Mouse (Mus musculus) testis, adult 2 months (tissue): Measurements from ENCODE around the gene Man2b1. TPM values are rescaled to one million over a fixed set of nuclear protein-coding genes. Genes with fewer than 3 reads are reported as not detected.
A peak's percentile ranks its signal among the peaks of the same experiment; 100 is the strongest.

Experiments
- H3K27ac ChIP-seq: fragments of 200-500 bp; 2 replicates; pipeline ENCODE4 v1.5.1; 2012; ENCODE audit warnings: low read depth, low read length; ENCODE audit not compliant: control insufficient read depth, insufficient read depth
- H3K27me3 ChIP-seq: fragments of 200-500 bp; 2 replicates; pipeline ENCODE4 v1.6.1; 2012; ENCODE audit warnings: mild to moderate bottlenecking, low read length, moderate library complexity; ENCODE audit not compliant: control insufficient read depth, insufficient read depth
- H3K36me3 ChIP-seq: fragments of 200-500 bp; 2 replicates; pipeline ENCODE4 v1.6.1; 2012; ENCODE audit warnings: mild to moderate bottlenecking, low read length; ENCODE audit not compliant: control insufficient read depth, insufficient read depth
- H3K4me1 ChIP-seq: fragments of 200-500 bp; 2 replicates; pipeline ENCODE4 v1.6.1; 2012; ENCODE audit warnings: low read length; ENCODE audit not compliant: control insufficient read depth, insufficient read depth
- H3K4me3 ChIP-seq: fragments of 200-500 bp; 2 replicates; pipeline ENCODE4 v1.5.1; 2012; ENCODE audit warnings: low read depth, mild to moderate bottlenecking, low read length, moderate library complexity, mixed read lengths; ENCODE audit not compliant: control insufficient read depth
- CTCF ChIP-seq: fragments of 200-500 bp; IDR thresholded peaks from 2 replicates; pipeline ENCODE4 v1.5.1; 2012; ENCODE audit warnings: low read depth, mild to moderate bottlenecking, inconsistent platforms, low read length, moderate library complexity; ENCODE audit not compliant: control insufficient read depth, insufficient read depth, insufficient replicate concordance
- POLR2A ChIP-seq: fragments of 200-500 bp; IDR thresholded peaks from 2 replicates; pipeline ENCODE4 v1.6.1; 2012; ENCODE audit warnings: low read depth, mild to moderate bottlenecking, inconsistent platforms, low read length, moderate library complexity; ENCODE audit not compliant: control insufficient read depth
- polyA plus RNA-seq: library from polyadenylated mRNA; depleted of rRNA; stranded (reverse); fragments of >200 nt; gene quantifications from 2 replicates; pipeline ENCODE4 v1.2.3, GENCODE M21; 2012

Man2b1 gene
- polyA plus RNA-seq, 1 experiment, result 19.3 TPM

GRCm38 (mm10) chr8:85037366-85037680, 45.7 kb upstream of the Man2b1 start:
- peaks cover 13% of the 10 kb centered on the region for H3K4me1 ChIP-seq
- H3K27ac ChIP-seq, result peak overlapping the region; percentile 85
- no peaks in the 10 kb centered on the region; the same call in 1 of the 2 replicates for H3K36me3 ChIP-seq
- TF ChIP-seq CTCF (no peak), POLR2A (no peak)
- H3K4me3 ChIP-seq, result peak overlapping the region; percentile 91
- no peaks in the 10 kb centered on the region for H3K27me3 ChIP-seq

- Histone ChIP-seq H3K4me3 (peak overlapping the region; percentile 91), H3K4me1 (peaks cover 13% of the 10 kb centered on the region), H3K27ac (peak overlapping the region; percentile 68), H3K36me3 (no peaks in the 10 kb centered on the region; the same call in 1 of the 2 replicates), H3K27me3 (no peaks in the 10 kb centered on the region)
- TF ChIP-seq CTCF, result no peak
- 0 out of 2 replicates have a peak, but pooled peaks have one; percentile 21 for TF ChIP-seq POLR2A
Measured at GRCm38 (mm10) chr8:85037681-85038531, 45.2 kb upstream of the Man2b1 start.

- TF ChIP-seq CTCF (no peak), POLR2A (no peak)
- no peaks in the 10 kb centered on the region for H3K4me1 ChIP-seq
- H3K27me3 ChIP-seq, result no peaks in the 10 kb centered on the region
- no peak overlapping the region for H3K4me3 ChIP-seq
- H3K27ac ChIP-seq, result no peak overlapping the region
- H3K36me3 ChIP-seq, result no peaks in the 10 kb centered on the region; the same call in 1 of the 2 replicates
Measured at GRCm38 (mm10) chr8:85043619-85044018, 39.5 kb upstream of the Man2b1 start.

- Histone ChIP-seq H3K27me3 (no peaks in the 10 kb centered on the region), H3K36me3 (no peaks in the 10 kb centered on the region; the same call in 1 of the 2 replicates), H3K4me3 (no peak overlapping the region), H3K4me1 (peaks cover 2% of the 10 kb centered on the region), H3K27ac (no peak overlapping the region)
- TF ChIP-seq CTCF (no peak), POLR2A (no peak)
Measured at GRCm38 (mm10) chr8:85057367-85057766, 25.7 kb upstream of the Man2b1 start.

GRCm38 (mm10) chr8:85059879-85060616, 23.0 kb upstream of the Man2b1 start, which contains the start of gene Fbxw9:
Gene Fbxw9, plus strand, starts transcription at chr8:85060055.
- H3K27me3 ChIP-seq, result no peaks in the 10 kb centered on the region
- peak; percentile 33; the same call in 1 of the 2 replicates for TF ChIP-seq CTCF
- TF ChIP-seq POLR2A, result peak; percentile 69
- H3K4me1 ChIP-seq, result peaks cover 2% of the 10 kb centered on the region
- no peaks in the 10 kb centered on the region; the same call in 1 of the 2 replicates for H3K36me3 ChIP-seq
- H3K27ac ChIP-seq, result peak within 1 kb of the TSS; percentile 73
- H3K4me3 ChIP-seq, result peak within 1 kb of the TSS; percentile 97

- no peaks in the 10 kb centered on the region for H3K27me3 ChIP-seq
- H3K36me3 ChIP-seq, result no peaks in the 10 kb centered on the region
- H3K4me1 ChIP-seq, result peaks cover 2% of the 10 kb centered on the region
- H3K27ac ChIP-seq, result no peak overlapping the region
- no peak overlapping the region for H3K4me3 ChIP-seq
- TF ChIP-seq CTCF (no peak), POLR2A (no peak)
Measured at GRCm38 (mm10) chr8:85062603-85063002, 20.5 kb upstream of the Man2b1 start.

GRCm38 (mm10) chr8:85065213-85065612, 17.9 kb upstream of the Man2b1 start:
- no peak overlapping the region for H3K27ac ChIP-seq
- TF ChIP-seq CTCF (no peak), POLR2A (no peak)
- no peaks in the 10 kb centered on the region for H3K36me3 ChIP-seq
- H3K27me3 ChIP-seq, result no peaks in the 10 kb centered on the region
- H3K4me3 ChIP-seq, result no peak overlapping the region
- H3K4me1 ChIP-seq, result peaks cover 2% of the 10 kb centered on the region
